9 mouse cellular contexts compared by ENCODE assay signal in genomic region chr6:121532926-121533325, GRCm38 (mm10). TPM values are rescaled to one million over a fixed set of nuclear protein-coding genes. Genes with fewer than 3 reads are reported as not detected.
A peak's percentile ranks its signal among the peaks of the same experiment; 100 is the strongest.
DNase-seq lines count a peak whose midpoint lies in the region; ATAC-seq and TF ChIP-seq lines count a peak whose summit lies in the region.
"Had no signal": no experiment of that assay in that cellular context is flagged by ENCODE, and none has a peak within 500 bp of the region (broad histone marks: within the 10 kb centered on the region; RNA-seq: fewer than 3 reads in every experiment).

No protein-coding gene starts in this region.

- no peak overlapping the region for H3K9ac ChIP-seq in heart, adult 2 months (ENCODE audit: low read depth, low read length)
- no peak overlapping the region for H3K9ac ChIP-seq in heart, embryonic 12.5 days

- no peak overlapping the region for H3K4me2 ChIP-seq in heart, embryonic 12.5 days

- peak; percentile 83 for TF ChIP-seq EP300 in heart, adult 2 months (IDR thresholded peaks at IDR 0.05; ENCODE audit: insufficient read depth, low read depth, low read length)

- ATAC-seq in heart, embryonic 12.5 days (ENCODE audit: insufficient number of reproducible peaks, low FRiP score): no peak; the same call in 1 of the 2 replicates
- ATAC-seq in monocyte, adult 5-6 weeks (replicated peaks; ENCODE audit: insufficient number of reproducible peaks, low FRiP score, low TSS enrichment, poor library complexity, severe bottlenecking): 0 out of 2 replicates have a peak, but pooled peaks have one; percentile 40

- H3K79me2 ChIP-seq in heart, adult 2 months (replicated peaks; ENCODE audit: control insufficient read depth, insufficient read depth, low read length): no peaks in the 10 kb centered on the region

- H3K4me1 ChIP-seq in heart, adult 2 months (ENCODE audit: control insufficient read depth, insufficient read depth, low read length): no peaks in the 10 kb centered on the region
- H3K4me1 ChIP-seq in heart, embryonic 12.5 days (replicated peaks): no peaks in the 10 kb centered on the region
- H3K4me1 ChIP-seq in cerebellum, adult 2 months (ENCODE audit: control insufficient read depth, insufficient read depth, low read length): no peaks in the 10 kb centered on the region
- H3K4me1 ChIP-seq in testis, adult 2 months (ENCODE audit: control insufficient read depth, insufficient read depth, low read length): peaks cover 11% of the 10 kb centered on the region

- H3K4me3 ChIP-seq in heart, adult 2 months: no peak overlapping the region
- no peak overlapping the region for H3K4me3 ChIP-seq in heart, embryonic 12.5 days
- no peak overlapping the region for H3K4me3 ChIP-seq in cerebellum, adult 2 months (replicated peaks; ENCODE audit: insufficient read depth, low read depth, low read length)
- H3K4me3 ChIP-seq in testis, adult 2 months (ENCODE audit: control insufficient read depth, low read depth, low read length): no peak overlapping the region

- peak; percentile 86 for TF ChIP-seq CTCF in heart, adult 2 months (IDR thresholded peaks at IDR 0.05)
- TF ChIP-seq CTCF in cerebellum, adult 2 months (IDR thresholded peaks at IDR 0.05; ENCODE audit: borderline replicate concordance, insufficient read depth, low read depth, low read length): peak; percentile 93
- TF ChIP-seq CTCF in testis, adult 2 months (IDR thresholded peaks at IDR 0.05; ENCODE audit: control insufficient read depth, insufficient read depth, insufficient replicate concordance, low read depth, low read length): peak; percentile 87; the same call in 1 of the 2 replicates

- H3K27ac ChIP-seq in heart, adult 2 months: no peak overlapping the region
- H3K27ac ChIP-seq in heart, embryonic 12.5 days (ENCODE audit: poor library complexity, severe bottlenecking): no peak overlapping the region
- no peak overlapping the region for H3K27ac ChIP-seq in cerebellum, adult 2 months (ENCODE audit: insufficient read depth, low read length)
- no peak overlapping the region for H3K27ac ChIP-seq in testis, adult 2 months (ENCODE audit: control insufficient read depth, insufficient read depth, low read depth, low read length)
- H3K27ac ChIP-seq: macrophage had no signal

- intact Hi-C loops in heart, adult 2 months (cut with DNase I): loop anchor here (1.0 to 2.0 kb wide), 3 partner anchors 196 to 348 kb away; no protein-coding TSS in a partner anchor
- intact Hi-C loops in left cerebral cortex, postnatal 36 days (cut with DNase I): loop anchor here (1.0 kb wide), 2 partner anchors 195 to 262 kb away; no protein-coding TSS in a partner anchor

- H3K27me3 ChIP-seq in heart, adult 2 months (ENCODE audit: control insufficient read depth, insufficient read depth, low read length): no peaks in the 10 kb centered on the region
- H3K27me3 ChIP-seq in heart, embryonic 12.5 days (replicated peaks): 0 out of 2 replicates have a peak, but pooled peaks cover 3% of the 10 kb centered on the region
- no peaks in the 10 kb centered on the region for H3K27me3 ChIP-seq in cerebellum, adult 2 months (ENCODE audit: control insufficient read depth, insufficient read depth, low read length)
- no peaks in the 10 kb centered on the region for H3K27me3 ChIP-seq in testis, adult 2 months (ENCODE audit: control insufficient read depth, insufficient read depth, low read length)

- no peak for TF ChIP-seq POLR2A in heart, adult 2 months (IDR thresholded peaks at IDR 0.05; ENCODE audit: insufficient read depth, low read depth, low read length)
- TF ChIP-seq POLR2A in cerebellum, adult 2 months (IDR thresholded peaks at IDR 0.05; ENCODE audit: borderline replicate concordance, insufficient read depth, low read length): no peak
- no peak for TF ChIP-seq POLR2A in testis, adult 2 months (IDR thresholded peaks at IDR 0.05; ENCODE audit: control insufficient read depth, low read depth, low read length)

- no peaks in the 10 kb centered on the region for H3K9me3 ChIP-seq in heart, embryonic 12.5 days (replicated peaks)

- 5% methylated on average over 3 of the region's 3 CpGs for WGBS in heart, adult 2 months
- 3% methylated on average over 3 of the region's 3 CpGs for WGBS in heart, embryonic 12.5 days
- whole genome bisulfite sequencing in cerebellum, adult 2 months: 4% methylated on average over 3 of the region's 3 CpGs

- DNase-seq in heart, adult 2 months: peak; percentile 24 to 57
- DNase-seq in cerebellum, adult 2 months: peak; percentile 35 to 67
- DNase-seq in frontal cortex, adult 2 months (ENCODE audit: extremely low spot score in 1 of 2, low spot score in 1 of 2): peak; percentile 37 to 89
- DNase-seq in kidney, adult 8-10 months: peak; percentile 38 to 76
- DNase-seq in left cerebral cortex, postnatal 36 days (ENCODE audit: low spot score in 2 of 2): peak; percentile 67 to 75

- no peaks in the 10 kb centered on the region for H3K36me3 ChIP-seq in heart, adult 2 months (ENCODE audit: control insufficient read depth, insufficient read depth, low read length)
- H3K36me3 ChIP-seq in heart, embryonic 12.5 days: no peaks in the 10 kb centered on the region
- H3K36me3 ChIP-seq in testis, adult 2 months (ENCODE audit: control insufficient read depth, insufficient read depth, low read length): no peaks in the 10 kb centered on the region

RNA-seq across cellular contexts. Expression of gene Iqsec3, which starts 59.4 kb away (rescaled TPM):
- under 1 TPM; 0.48 to 0.50 TPM for total RNA-seq in heart, adult 2 months (2021)
- polyA plus RNA-seq in heart, adult 2 months (2012; rRNA removed): 0.41 and 0.47 TPM in 2 replicates
- polyA plus RNA-seq in heart, embryonic 12.5 days (2016; fragmentation: Nextera tagmentation; extraction: Ambion mirVana): not detected in 2 replicates
- polyA plus RNA-seq in cerebellum, adult 2 months (2012; rRNA removed): 58.4 and 66.5 TPM in 2 replicates
- polyA plus RNA-seq in frontal cortex, adult 2 months (2012; rRNA removed): 105 and 107 TPM in 2 replicates
- total RNA-seq in left cerebral cortex, postnatal 36 days (2021): 100 to 1,000 TPM; 101 to 112 TPM
- not detected in 3 replicates for total RNA-seq in monocyte, adult 5-6 weeks (2017)
- 0.19 and 0.26 TPM in 2 replicates for polyA plus RNA-seq in testis, adult 2 months (2012; rRNA removed)
- polyA plus RNA-seq: macrophage had no signal

Comparison
In these comparisons a context has a peak if more than half of its experiments do, and no peak if none do; other contexts are left out.
1. RNA of gene Iqsec3, which starts 59.4 kb away (polyA plus RNA-seq): 105 to 107 TPM in frontal cortex, adult 2 months and 58.4 to 66.5 TPM in cerebellum, adult 2 months; 0.41 to 0.47 TPM in heart, adult 2 months, 0.19 to 0.26 TPM in testis, adult 2 months and not detected in heart, embryonic 12.5 days; every median in the first group is over 10 times any median in the second.
2. Peak in every context shown above with its lines, with median percentiles within 50 percentile points of each other: DNase-seq and CTCF ChIP-seq.